Mouse (Mus musculus) ES-CJ7 (cell line): ENCODE results near the gene Ccdc157.
A peak's percentile ranks its signal among the peaks of the same experiment; 100 is the strongest.

Experiments
- DNase-seq: peaks from one replicate; pipeline ENCODE4 v3.0.0; 2011; ENCODE audit warnings: low read depth, low spot score

The Ccdc157 gene

DNA sequence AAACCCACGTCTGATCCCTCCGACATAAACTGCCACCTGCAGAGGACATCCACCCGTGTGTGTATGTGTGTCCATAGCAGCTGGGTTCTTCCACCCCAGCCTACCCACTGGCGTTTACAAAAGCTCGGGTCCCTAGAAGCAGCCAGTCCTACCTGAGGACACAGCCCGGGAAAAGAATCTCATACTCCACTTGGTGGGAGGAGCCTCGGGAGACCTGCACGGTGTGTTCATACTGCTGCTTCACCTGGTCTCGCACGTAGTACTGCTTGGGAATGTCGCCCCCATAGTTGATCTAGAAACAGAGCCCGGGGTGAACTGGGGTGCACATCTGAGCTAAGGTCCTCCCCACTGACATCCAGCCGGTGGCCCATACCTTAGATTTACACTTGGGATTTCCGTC lies 56.6 kb downstream of the Ccdc157 start:
- DNase-seq: no peak

GRCm38 (mm10) chr11:4101851-4102250 lies 58.2 kb downstream of the Ccdc157 start:
- DNase-seq: no peak

- DNase-seq: no peak
Observed at GRCm38 (mm10) chr11:4099447-4099846, 60.6 kb downstream of the Ccdc157 start.

- no peak for DNase-seq
Observed at GRCm38 (mm10) chr11:4098816-4099215, 61.3 kb downstream of the Ccdc157 start.

- DNase-seq: no peak
Observed at GRCm38 (mm10) chr11:4098120-4098519, 62.0 kb downstream of the Ccdc157 start.

- DNase-seq: peak; percentile 35
Observed at GRCm38 (mm10) chr11:4097091-4097621, 62.9 kb downstream of the Ccdc157 start.

DNA sequence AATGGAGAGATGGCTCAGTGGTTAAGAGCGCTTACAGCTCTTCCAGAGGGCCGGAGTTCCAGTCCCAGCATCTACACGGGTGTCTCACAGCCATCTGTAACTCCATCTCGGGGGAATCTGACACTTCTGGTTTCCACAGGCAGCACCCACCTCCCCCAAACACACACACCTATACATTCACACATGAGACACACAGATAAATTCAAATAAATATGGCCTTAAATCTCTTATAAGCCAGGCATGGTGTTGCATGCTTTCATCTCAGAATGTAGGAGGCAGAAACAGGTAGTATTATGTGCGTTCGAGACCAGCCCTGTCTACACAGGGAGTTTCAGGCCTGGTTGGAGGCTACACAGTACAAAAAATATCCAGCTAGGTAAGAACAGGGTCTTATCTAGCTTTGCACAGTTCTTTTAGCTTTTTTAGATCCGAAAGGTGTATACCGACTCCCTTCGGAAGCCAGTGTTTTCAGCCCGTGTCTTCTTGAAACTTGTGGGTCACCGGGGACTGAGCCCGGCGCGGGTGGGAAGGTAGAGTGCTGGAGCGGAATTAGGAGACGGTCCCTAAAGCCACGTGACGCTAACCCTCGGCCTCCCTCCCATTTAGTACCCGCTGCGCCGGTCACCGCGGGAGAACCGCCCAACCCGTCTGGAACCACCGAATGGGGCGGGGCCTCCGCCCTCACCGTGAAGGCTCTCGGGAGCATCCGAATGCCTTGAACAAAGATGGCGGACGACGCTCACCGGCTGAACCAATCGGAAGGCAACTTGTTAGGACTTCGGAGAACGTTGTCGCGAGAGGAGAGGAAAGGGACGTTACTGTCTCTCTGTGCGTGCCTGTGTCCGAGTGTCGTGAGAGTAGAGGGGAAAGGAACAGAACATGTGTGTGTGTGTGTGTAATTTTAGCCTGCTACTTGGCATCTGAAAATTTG lies 63.8 kb downstream of the Ccdc157 start:
- peak; percentile 99 for DNase-seq

DNA sequence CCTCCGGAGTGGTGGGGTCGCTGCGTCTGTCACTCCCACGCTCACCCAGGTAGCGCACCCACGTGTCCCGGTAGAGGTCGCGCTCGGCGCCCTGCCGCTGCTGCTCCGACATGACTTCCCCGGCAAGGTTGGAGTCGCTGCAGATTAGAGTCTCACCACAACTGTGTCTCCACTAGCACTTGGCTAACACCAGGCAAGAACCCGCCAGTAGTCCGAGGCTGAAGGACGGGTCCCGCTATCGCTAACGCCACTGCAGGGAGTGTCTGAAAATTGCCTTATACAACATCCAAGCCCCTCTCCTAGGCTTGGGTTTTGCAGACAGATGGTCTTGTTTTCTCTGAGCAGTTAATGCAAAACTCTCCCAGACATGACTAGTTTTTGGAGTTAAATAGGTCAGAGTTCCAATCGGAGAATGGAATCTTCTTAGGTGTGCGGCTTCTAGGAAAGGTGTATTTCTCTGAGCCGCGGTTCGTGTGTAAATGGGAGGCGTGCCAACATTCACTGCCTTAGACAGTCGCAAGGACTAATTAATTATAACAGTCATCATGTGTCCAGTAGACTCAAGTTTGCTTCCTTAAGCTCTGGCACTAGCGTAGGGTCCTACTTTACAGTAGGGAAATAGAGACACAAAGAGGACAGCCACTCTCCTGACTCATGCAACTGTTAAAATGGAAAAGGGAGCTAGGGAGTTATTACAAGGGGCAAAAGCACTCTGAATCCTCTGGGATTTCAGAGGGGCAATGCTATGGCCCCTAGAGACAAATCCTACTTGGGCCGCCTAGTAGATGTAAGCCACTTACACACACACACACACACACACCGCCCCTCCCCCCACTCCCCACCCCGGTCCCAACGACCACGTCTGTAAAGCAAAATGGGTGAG lies 64.7 kb downstream of the Ccdc157 start, which contains the start of gene Mtfp1:
Mtfp1 (minus strand) TSS at position 275 of the 883 bp plus-strand sequence.
- peak; percentile 68 for DNase-seq

- peak; percentile 93 for DNase-seq
Observed at GRCm38 (mm10) chr11:4094378-4095170, 65.5 kb downstream of the Ccdc157 start.

DNA sequence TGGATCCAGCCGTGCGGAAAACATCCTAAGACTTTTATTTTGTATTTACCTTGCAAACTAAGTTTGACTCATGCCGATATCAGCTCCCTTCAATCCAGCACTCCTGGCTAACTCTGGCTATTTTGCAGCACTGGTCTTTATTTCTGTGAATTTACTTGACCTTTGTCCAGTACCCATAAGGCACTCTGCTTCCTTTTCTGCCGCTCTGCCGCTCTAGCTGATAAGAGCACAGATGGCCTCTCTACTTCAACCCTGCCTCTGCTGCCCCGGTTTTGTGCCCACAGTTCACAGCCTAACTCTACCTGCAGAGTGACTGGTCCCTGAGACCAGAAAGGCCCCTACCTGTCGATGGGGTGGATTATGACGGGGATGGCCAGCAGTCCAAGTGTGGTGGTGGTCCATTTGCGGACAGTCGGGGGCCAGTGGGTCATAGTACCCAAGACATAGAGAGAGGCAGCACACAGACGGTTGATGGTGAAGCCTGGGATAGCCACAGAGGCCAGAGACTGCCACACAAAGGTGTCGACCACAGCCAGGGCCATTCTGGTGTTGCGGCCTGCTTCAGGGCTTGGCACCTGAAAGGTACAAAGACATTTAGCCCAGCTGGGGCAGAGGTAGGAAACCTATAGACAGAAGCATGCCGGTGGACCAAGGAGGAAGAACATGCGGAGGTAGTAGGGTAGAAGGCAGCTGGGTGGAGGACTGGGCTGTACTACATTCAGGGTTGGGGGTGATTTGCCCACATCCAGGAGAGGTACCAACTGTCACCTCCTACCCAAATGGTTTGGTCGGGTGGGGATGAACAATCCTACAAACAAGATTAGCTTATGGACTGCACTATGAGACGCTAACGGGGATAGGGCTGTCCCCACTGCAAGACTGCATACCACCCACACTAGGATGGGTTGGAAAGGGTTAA lies 66.4 kb downstream of the Ccdc157 start:
- DNase-seq: peak; percentile 68
